Mouse (Mus musculus) limb, embryonic 14.5 days (tissue): ENCODE data around the gene Rpn2. TPM values are rescaled to one million over a fixed set of nuclear protein-coding genes. Genes with fewer than 3 reads are reported as not detected.

Experiments
- ATAC-seq: fragments of 200-750 bp; cut with Nextera tagmentation; 2 replicates; pipeline ENCODE4 v1.8.0; 2017; ENCODE audit warnings: low read depth, moderate number of reproducible peaks, moderate TSS enrichment; ENCODE audit not compliant: low FRiP score
- DNase-seq: peaks from one replicate; pipeline ENCODE4 v3.0.0-alpha.2; 2015; ENCODE audit warnings: low spot score
- H3K27ac ChIP-seq: fragments of 300-500 bp; sonication (generic); replicated peaks from 2 replicates; pipeline ENCODE4 v1.5.1; 2014; ENCODE audit warnings: low read depth, mild to moderate bottlenecking, low read length, moderate library complexity, mixed read lengths
- H3K27me3 ChIP-seq: fragments of 300-500 bp; sonication (generic); 2 replicates; pipeline ENCODE4 v1.6.1; 2014; ENCODE audit warnings: low read length, mixed read lengths; ENCODE audit not compliant: control insufficient read depth, insufficient read depth
- H3K36me3 ChIP-seq: fragments of 300-500 bp; sonication (generic); 2 replicates; pipeline ENCODE4 v1.6.1; 2014; ENCODE audit warnings: mild to moderate bottlenecking, low read length, moderate library complexity, mixed read lengths; ENCODE audit not compliant: control insufficient read depth, insufficient read depth
- H3K4me1 ChIP-seq: fragments of 300-500 bp; sonication (generic); 2 replicates; pipeline ENCODE4 v1.6.1; 2014; ENCODE audit warnings: antibody characterized with exemption, low read length, mixed read lengths; ENCODE audit not compliant: control insufficient read depth, insufficient read depth
- H3K4me2 ChIP-seq: fragments of 300-500 bp; sonication (generic); replicated peaks from 2 replicates; pipeline ENCODE4 v1.6.1; 2014; ENCODE audit warnings: low read depth, mild to moderate bottlenecking, low read length, moderate library complexity; ENCODE audit not compliant: severe bottlenecking
- H3K4me3 ChIP-seq: fragments of 300-500 bp; sonication (generic); replicated peaks from 2 replicates; pipeline ENCODE4 v1.5.1; 2014; ENCODE audit warnings: low read length
- H3K9ac ChIP-seq: fragments of 300-500 bp; sonication (generic); 2 replicates; pipeline ENCODE4 v1.6.1; 2014; ENCODE audit warnings: mild to moderate bottlenecking, low read depth, low read length, moderate library complexity; ENCODE audit not compliant: severe bottlenecking
- H3K9me3 ChIP-seq: fragments of 300-500 bp; sonication (generic); 2 replicates; pipeline ENCODE4 v1.6.1; 2016; ENCODE audit warnings: low read length; ENCODE audit not compliant: control insufficient read depth
- POLR2A ChIP-seq: fragments of 200-500 bp; IDR thresholded peaks from 2 replicates; pipeline ENCODE4 v1.8.0; 2012; ENCODE audit warnings: inconsistent platforms, mild to moderate bottlenecking, moderate library complexity, borderline replicate concordance; ENCODE audit not compliant: insufficient read depth, insufficient read length; ENCODE audit errors: extremely low read depth
- WGBS: fragments of 180-500 bp; shearing (Covaris S2); extraction: QIAGEN DNeasy Blood & Tissue Kit; methylation state at CpG from one replicate; pipeline ENCODE4 v1.1.7; 2014; 5-methylcytosine and 5-hydroxymethylcytosine counted together
- polyA plus RNA-seq, 2 experiments: library from polyadenylated mRNA; depleted of rRNA in 1 of 2; stranded (reverse) in 1 of 2; unstranded in 1 of 2; fragments of >200 nt; fragmentation: Nextera tagmentation in 1 of 2; extraction: Ambion mirVana in 1 of 2; gene quantifications; 2 replicates each; pipeline versions ENCODE4 v1.2.1 to v1.2.3; 2012 to 2014

Gene Rpn2
- polyA plus RNA-seq, 2 experiments, result 307 to 329 TPM

DNA sequence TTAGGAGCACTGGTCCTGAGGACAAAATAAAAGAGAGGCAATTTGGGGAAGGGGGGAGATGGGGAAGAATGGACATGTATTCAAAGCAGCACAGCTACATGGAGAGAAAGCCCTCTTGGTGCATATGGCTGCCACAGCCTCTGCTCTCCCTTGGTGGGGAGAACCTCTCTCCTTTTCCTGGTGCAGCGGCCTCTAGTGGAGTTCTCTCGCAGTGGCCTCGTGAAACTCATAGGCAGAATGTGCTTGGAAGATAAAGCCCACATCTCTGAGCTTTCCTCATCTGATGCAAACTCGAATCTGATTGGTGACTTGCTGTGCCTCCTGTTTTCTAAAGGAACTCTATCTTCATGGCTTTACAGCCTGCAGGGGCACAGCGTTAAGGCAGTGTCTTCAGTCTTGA lies 19.1 kb upstream of the Rpn2 start:
- H3K36me3 ChIP-seq, result no peaks in the 10 kb centered on the region
- no peak overlapping the region for H3K4me2 ChIP-seq
- peaks cover 22% of the 10 kb centered on the region for H3K4me1 ChIP-seq
- no peak overlapping the region for H3K4me3 ChIP-seq
- H3K27ac ChIP-seq, result no peak overlapping the region
- no peak for TF ChIP-seq POLR2A
- 5% methylated on average over 4 of the region's 5 CpGs for WGBS
- H3K9ac ChIP-seq, result no peak overlapping the region
- no peaks in the 10 kb centered on the region for H3K9me3 ChIP-seq
- peak; percentile 26 for DNase-seq
- no peaks in the 10 kb centered on the region for H3K27me3 ChIP-seq
- no peak for ATAC-seq

GRCm38 (mm10) chr2:157261930-157262329 lies 16.9 kb upstream of the Rpn2 start:
- Histone ChIP-seq H3K27me3 (no peaks in the 10 kb centered on the region), H3K4me3 (no peak overlapping the region), H3K36me3 (no peaks in the 10 kb centered on the region), H3K27ac (no peak overlapping the region), H3K9me3 (no peaks in the 10 kb centered on the region), H3K4me1 (peaks cover 22% of the 10 kb centered on the region), H3K4me2 (no peak overlapping the region), H3K9ac (no peak overlapping the region)
- TF ChIP-seq POLR2A, result no peak
- WGBS, result 54% methylated on average over 5 of the region's 5 CpGs
- ATAC-seq, result no peak
- no peak for DNase-seq

- TF ChIP-seq POLR2A, result no peak
- H3K36me3 ChIP-seq, result no peaks in the 10 kb centered on the region
- ATAC-seq, result no peak
Observed at GRCm38 (mm10) chr2:157262506-157262905, 16.3 kb upstream of the Rpn2 start.

DNA sequence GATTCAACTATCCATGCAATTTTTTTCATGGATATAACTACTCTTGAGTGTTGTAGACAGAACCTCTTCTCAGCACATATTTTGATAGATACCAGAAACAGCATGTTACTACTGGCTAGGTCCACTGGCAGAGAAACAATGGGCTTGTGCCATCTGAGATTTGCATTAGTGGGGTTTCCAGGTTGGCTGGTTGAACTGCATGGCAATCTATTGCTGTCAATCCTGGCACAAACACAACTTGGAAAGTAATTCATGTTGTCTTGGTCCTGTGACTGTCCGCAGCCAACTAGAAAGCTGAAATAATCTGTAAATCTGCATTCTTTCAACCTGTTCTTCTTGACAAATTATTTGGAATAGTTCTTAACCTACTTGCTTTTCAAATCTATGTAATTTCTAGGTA lies 15.7 kb upstream of the Rpn2 start:
- no peak overlapping the region for H3K4me3 ChIP-seq
- no peaks in the 10 kb centered on the region for H3K27me3 ChIP-seq
- H3K9me3 ChIP-seq, result no peaks in the 10 kb centered on the region
- DNase-seq (no peak), ATAC-seq (no peak)
- TF ChIP-seq POLR2A, result no peak
- no peak overlapping the region for H3K27ac ChIP-seq
- no peak overlapping the region for H3K9ac ChIP-seq
- no peak overlapping the region for H3K4me2 ChIP-seq
- peaks cover 22% of the 10 kb centered on the region for H3K4me1 ChIP-seq
- no peaks in the 10 kb centered on the region for H3K36me3 ChIP-seq
- 93% methylated on average over 1 of the region's 1 CpGs for WGBS

More at GRCm38 (mm10) chr2:157262506-157262905, 16.3 kb upstream of the Rpn2 start:
- DNase-seq, result no peak
- Histone ChIP-seq H3K27me3 (no peaks in the 10 kb centered on the region), H3K27ac (no peak overlapping the region), H3K4me2 (0 out of 2 replicates have a peak overlapping the region, but pooled peaks have one; percentile 17), H3K4me3 (no peak overlapping the region), H3K9me3 (no peaks in the 10 kb centered on the region), H3K9ac (no peak overlapping the region), H3K4me1 (peaks cover 22% of the 10 kb centered on the region)
- WGBS, result 26% methylated on average over 9 of the region's 9 CpGs

- DNase-seq (no peak), ATAC-seq (no peak)
- no peak overlapping the region for H3K4me3 ChIP-seq
- H3K27ac ChIP-seq, result no peak overlapping the region
- peaks cover 22% of the 10 kb centered on the region for H3K4me1 ChIP-seq
- no peaks in the 10 kb centered on the region for H3K9me3 ChIP-seq
- H3K36me3 ChIP-seq, result no peaks in the 10 kb centered on the region
- no peak for TF ChIP-seq POLR2A
- no peak overlapping the region for H3K4me2 ChIP-seq
- H3K27me3 ChIP-seq, result no peaks in the 10 kb centered on the region
- H3K9ac ChIP-seq, result no peak overlapping the region
- WGBS, result 33% methylated on average over 6 of the region's 6 CpGs
Observed at GRCm38 (mm10) chr2:157263832-157264231, 15.0 kb upstream of the Rpn2 start.

DNA sequence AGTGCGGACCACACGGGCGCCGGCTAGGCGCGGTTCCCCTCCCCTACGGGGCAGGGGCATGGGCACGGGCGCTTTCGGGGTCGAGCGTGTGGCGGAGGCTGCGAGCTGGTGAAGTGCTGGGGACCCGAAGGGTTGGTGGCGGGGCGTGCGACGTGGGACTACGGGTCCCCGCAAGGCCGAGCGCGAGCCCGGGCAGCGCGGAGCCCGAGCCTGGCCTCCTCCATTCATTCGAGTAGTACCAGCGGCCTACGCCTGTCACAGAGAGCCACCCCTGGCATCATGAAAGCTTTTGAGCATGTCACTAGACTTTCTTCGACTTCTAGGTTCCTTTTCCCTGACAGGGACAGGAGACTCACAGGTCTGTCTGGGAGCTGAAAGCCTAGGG lies 591 bp downstream of the Rpn2 start, which contains the start of gene Mroh8:
TSS of gene Mroh8 (minus strand) at position 134 of the 385 bp plus-strand sequence.
- peaks cover 21% of the 10 kb centered on the region for H3K36me3 ChIP-seq
- peak within 1 kb of the TSS; percentile 55 for H3K4me2 ChIP-seq
- H3K27ac ChIP-seq, result peak within 1 kb of the TSS; percentile 96
- no peak for DNase-seq
- ATAC-seq, result peak; percentile 54
- H3K27me3 ChIP-seq, result no peaks in the 10 kb centered on the region
- peak within 1 kb of the TSS; percentile 98 for H3K4me3 ChIP-seq
- H3K9ac ChIP-seq, result peak within 1 kb of the TSS; percentile 96
- peaks cover 16% of the 10 kb centered on the region for H3K4me1 ChIP-seq
- WGBS, result under 1% methylated on average over 25 of the region's 32 CpGs
- H3K9me3 ChIP-seq, result no peaks in the 10 kb centered on the region
- TF ChIP-seq POLR2A, result no peak
